Mouse (Mus musculus) inflammation-experienced regulatory T-cells, adult 6 months (primary cell): ENCODE data around the gene Ociad1. TPM values are rescaled to one million over a fixed set of nuclear protein-coding genes. Genes with fewer than 3 reads are reported as not detected.

Experiments
- ATAC-seq: one replicate; pipeline ENCODE4 v1.8.0; 2017
- polyA plus RNA-seq, 3 experiments: library from polyadenylated mRNA; unstranded; fragments of 100-300 nt; shearing (Covaris generic); gene quantifications; one replicate each; pipeline ENCODE4 v1.2.1; 2017

The Ociad1 gene
- polyA plus RNA-seq, 3 experiments from 2014 or later: 141 to 209 (median 183) TPM

GRCm38 (mm10) chr5:73339779-73340722 is 47.5 kb downstream of the Ociad1 start:
- ATAC-seq: no peak

- ATAC-seq: no peak
Measured at GRCm38 (mm10) chr5:73340723-73341235, 48.2 kb downstream of the Ociad1 start, which contains the start of gene Ociad2. Gene Ociad2 (minus strand): TSS chr5:73341028.

- no peak for ATAC-seq
Measured at GRCm38 (mm10) chr5:73342701-73343355, 50.2 kb downstream of the Ociad1 start.

- ATAC-seq: peak; percentile 28
Measured at GRCm38 (mm10) chr5:73344310-73344709, 51.7 kb downstream of the Ociad1 start.

GRCm38 (mm10) chr5:73345254-73345653 is 52.7 kb downstream of the Ociad1 start:
- no peak for ATAC-seq

- ATAC-seq: no peak
Measured at GRCm38 (mm10) chr5:73349514-73349913, 56.9 kb downstream of the Ociad1 start.

GRCm38 (mm10) chr5:73351796-73352195 is 59.2 kb downstream of the Ociad1 start:
- no peak for ATAC-seq

GRCm38 (mm10) chr5:73353519-73353918 is 60.9 kb downstream of the Ociad1 start:
- ATAC-seq: no peak

- ATAC-seq: no peak
Measured at GRCm38 (mm10) chr5:73353978-73354377, 61.4 kb downstream of the Ociad1 start.

- ATAC-seq: no peak
Measured at GRCm38 (mm10) chr5:73355393-73355792, 62.8 kb downstream of the Ociad1 start.

- no peak for ATAC-seq
Measured at GRCm38 (mm10) chr5:73359134-73359751, 66.7 kb downstream of the Ociad1 start.

GRCm38 (mm10) chr5:73359752-73360141 is 67.2 kb downstream of the Ociad1 start:
- ATAC-seq: no peak

- ATAC-seq: no peak
Measured at GRCm38 (mm10) chr5:73360240-73360639, 67.7 kb downstream of the Ociad1 start.

- no peak for ATAC-seq
Measured at GRCm38 (mm10) chr5:73362338-73362737, 69.8 kb downstream of the Ociad1 start.

GRCm38 (mm10) chr5:73362791-73363190 is 70.2 kb downstream of the Ociad1 start:
- no peak for ATAC-seq

Other genes with a start within 250 kb of the Ociad1 start
- gene Fryl, start 36.2 kb upstream of the Ociad1 start, polyA plus RNA-seq: 100 to 1,000 TPM in 2 of 3 experiments, 10 to 100 TPM in 1; 87.2 to 121 (median 114) TPM
- 1 to 10 TPM in 2 of 3 experiments, under 1 TPM in 1; 0.32 to 2.7 (median 1.2) TPM for gene Ociad2, start 48.2 kb downstream of the Ociad1 start, polyA plus RNA-seq
- gene Cwh43, start 113.3 kb downstream of the Ociad1 start, polyA plus RNA-seq: not detected
- gene Dcun1d4, start 188.2 kb downstream of the Ociad1 start, polyA plus RNA-seq: 10 to 100 TPM; 13.4 to 16.6 (median 14.3) TPM